Mouse (Mus musculus) lung, postnatal 36 days (tissue): ENCODE data around the gene Pcgf1.

ENCODE experiments used
- DNase-seq: peaks from one replicate; pipeline ENCODE4 v3.0.0; 2022; ENCODE audit warnings: mixed read lengths

The Pcgf1 gene

GRCm38 (mm10) chr6:83066441-83066840 lies 11.2 kb upstream of the Pcgf1 start:
- DNase-seq = no peak

- DNase-seq = no peak
Measured at GRCm38 (mm10) chr6:83068221-83068620, 9.4 kb upstream of the Pcgf1 start.

- DNase-seq = no peak
Measured at GRCm38 (mm10) chr6:83068706-83069487, 8.8 kb upstream of the Pcgf1 start.

GRCm38 (mm10) chr6:83069488-83070246 lies 8.0 kb upstream of the Pcgf1 start:
- DNase-seq = no peak

- DNase-seq = no peak
Measured at GRCm38 (mm10) chr6:83070247-83070310, 7.6 kb upstream of the Pcgf1 start, which contains the start of gene Tlx2. Gene Tlx2 (minus strand): TSS chr6:83070293.

- no peak for DNase-seq
Measured at GRCm38 (mm10) chr6:83070311-83071219, 7.1 kb upstream of the Pcgf1 start.

- DNase-seq = no peak
Measured at GRCm38 (mm10) chr6:83071220-83071619, 6.4 kb upstream of the Pcgf1 start.

- DNase-seq = peak; percentile 38
Measured at GRCm38 (mm10) chr6:83074979-83075378, 2.7 kb upstream of the Pcgf1 start.

GRCm38 (mm10) chr6:83078324-83078858 lies 722 bp downstream of the Pcgf1 start:
- peak; percentile 100 for DNase-seq

- DNase-seq = no peak
Measured at GRCm38 (mm10) chr6:83080210-83080609, 2.5 kb downstream of the Pcgf1 start.

- no peak for DNase-seq
Measured at GRCm38 (mm10) chr6:83083497-83083896, 5.8 kb downstream of the Pcgf1 start.

GRCm38 (mm10) chr6:83084477-83084876 lies 6.8 kb downstream of the Pcgf1 start:
- DNase-seq = no peak

GRCm38 (mm10) chr6:83086121-83087035 lies 8.7 kb downstream of the Pcgf1 start, which contains the start of gene Lbx2:
Gene Lbx2 (plus strand): TSS chr6:83086367.
- DNase-seq = no peak

GRCm38 (mm10) chr6:83087205-83087925 lies 9.7 kb downstream of the Pcgf1 start:
- DNase-seq = peak; percentile 43

GRCm38 (mm10) chr6:83087926-83088260 lies 10.2 kb downstream of the Pcgf1 start:
- no peak for DNase-seq

GRCm38 (mm10) chr6:83092416-83093127 lies 14.9 kb downstream of the Pcgf1 start:
- no peak for DNase-seq

GRCm38 (mm10) chr6:83095968-83096367 lies 18.3 kb downstream of the Pcgf1 start:
- no peak for DNase-seq

GRCm38 (mm10) chr6:83098411-83098810 lies 20.7 kb downstream of the Pcgf1 start:
- DNase-seq = no peak

GRCm38 (mm10) chr6:83101316-83101687 lies 23.6 kb downstream of the Pcgf1 start, which contains the start of the genes Ccdc142 and Gm42688:
Gene Ccdc142 (plus strand): TSS chr6:83101601.
Gene Gm42688 (plus strand): TSS chr6:83101617.
- DNase-seq = peak; percentile 97

GRCm38 (mm10) chr6:83101688-83102556 lies 24.3 kb downstream of the Pcgf1 start:
- DNase-seq = peak; percentile 59
